Mouse (Mus musculus) heart, embryonic 11.5 days (tissue): ENCODE data around the gene Gins2. TPM values are rescaled to one million over a fixed set of nuclear protein-coding genes. Genes with fewer than 3 reads are reported as not detected.
A peak's percentile ranks its signal among the peaks of the same experiment; 100 is the strongest.

ENCODE experiments used
- ATAC-seq: fragments of 200-750 bp; cut with Nextera tagmentation; replicated peaks from 2 replicates; pipeline ENCODE4 v1.8.0; 2017; ENCODE audit warnings: moderate library complexity; ENCODE audit not compliant: insufficient number of reproducible peaks, low FRiP score, low TSS enrichment
- H3K27ac ChIP-seq: fragments of 300-500 bp; sonication (generic); 2 replicates; pipeline ENCODE4 v1.5.1; 2014; ENCODE audit warnings: mild to moderate bottlenecking, low read depth, low read length
- H3K27me3 ChIP-seq: fragments of 300-500 bp; sonication (generic); 2 replicates; pipeline ENCODE4 v1.6.1; 2014; ENCODE audit warnings: mild to moderate bottlenecking, low read length, mixed read lengths; ENCODE audit not compliant: control insufficient read depth, insufficient read depth
- H3K36me3 ChIP-seq: fragments of 300-500 bp; sonication (generic); 2 replicates; pipeline ENCODE4 v1.6.1; 2014; ENCODE audit warnings: mild to moderate bottlenecking, low read length, moderate library complexity, mixed read lengths; ENCODE audit not compliant: control insufficient read depth, insufficient read depth
- H3K4me1 ChIP-seq: fragments of 300-500 bp; sonication (generic); 2 replicates; pipeline ENCODE4 v1.6.1; 2014; ENCODE audit warnings: low read length; ENCODE audit not compliant: control insufficient read depth, insufficient read depth
- H3K4me2 ChIP-seq: fragments of 300-500 bp; sonication (generic); 2 replicates; pipeline ENCODE4 v1.6.1; 2014; ENCODE audit warnings: mild to moderate bottlenecking, moderate library complexity
- H3K4me3 ChIP-seq: fragments of 300-500 bp; sonication (generic); 2 replicates; pipeline ENCODE4 v1.5.1; 2014; ENCODE audit warnings: low read depth, low read length
- H3K9ac ChIP-seq: fragments of 300-500 bp; sonication (generic); 2 replicates; pipeline ENCODE4 v1.6.1; 2014; ENCODE audit warnings: mild to moderate bottlenecking, low read depth, low read length, moderate library complexity
- H3K9me3 ChIP-seq: fragments of 300-500 bp; sonication (generic); replicated peaks from 2 replicates; pipeline ENCODE4 v1.6.1; 2016; ENCODE audit warnings: low read length; ENCODE audit not compliant: control insufficient read depth
- WGBS: fragments of 180-500 bp; shearing (Covaris S2); extraction: QIAGEN DNeasy Blood & Tissue Kit; methylation state at CpG from one replicate; pipeline ENCODE4 v1.1.7; 2014; ENCODE audit not compliant: insufficient replicate concordance; 5-methylcytosine and 5-hydroxymethylcytosine counted together
- polyA plus RNA-seq: library from polyadenylated mRNA; unstranded; fragments of >200 nt; fragmentation: Nextera tagmentation; extraction: Ambion mirVana; gene quantifications from 2 replicates; pipeline ENCODE4 v1.2.1, GENCODE M21; 2014

Gins2 gene
- polyA plus RNA-seq, 1 experiment from 2014 or later = 82.7 TPM

DNA sequence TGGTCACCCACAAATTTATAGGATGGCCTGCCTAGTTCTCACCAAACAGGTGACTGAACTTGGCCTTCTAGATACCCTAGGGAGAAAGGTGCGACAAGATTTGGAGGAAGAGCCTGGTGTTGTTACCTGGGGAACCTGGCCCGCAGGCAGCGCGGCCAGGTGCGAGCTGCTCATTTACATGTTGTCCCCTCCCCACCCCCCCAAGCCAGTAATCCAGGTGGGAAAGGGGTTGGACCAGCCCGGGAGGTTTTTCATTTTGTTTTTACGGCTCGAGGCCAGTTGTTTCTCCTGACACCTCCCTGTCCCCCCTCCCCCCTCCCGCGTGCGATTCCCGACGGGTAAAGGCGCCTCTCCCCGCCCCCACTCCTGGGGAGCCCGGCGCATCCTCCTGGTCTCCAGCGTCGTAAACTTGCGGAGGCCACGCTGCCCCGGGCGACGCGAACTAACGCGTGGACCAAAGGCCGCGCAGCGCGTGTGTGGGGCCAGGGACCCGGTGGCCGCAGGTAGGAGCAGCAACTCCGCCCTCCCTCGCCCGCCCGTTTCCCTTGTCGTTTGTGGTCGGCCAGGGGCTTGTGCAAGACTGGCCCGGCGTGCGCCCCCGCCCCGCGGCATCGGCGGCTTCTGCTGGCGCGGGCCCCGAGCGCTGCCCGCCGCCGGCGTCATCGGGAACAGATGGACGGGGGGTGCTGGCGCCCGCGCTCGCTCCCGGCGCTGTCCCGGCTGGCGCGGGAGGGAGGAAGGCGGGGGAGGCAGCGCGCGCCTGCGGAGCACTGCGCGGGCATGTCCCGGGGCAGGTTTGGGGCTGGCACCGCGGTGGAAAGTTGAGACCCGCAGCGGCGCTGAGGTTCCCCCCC is 53.4 kb downstream of the Gins2 start:
- under 1% methylated on average over 76 of the region's 79 CpGs for WGBS

DNA sequence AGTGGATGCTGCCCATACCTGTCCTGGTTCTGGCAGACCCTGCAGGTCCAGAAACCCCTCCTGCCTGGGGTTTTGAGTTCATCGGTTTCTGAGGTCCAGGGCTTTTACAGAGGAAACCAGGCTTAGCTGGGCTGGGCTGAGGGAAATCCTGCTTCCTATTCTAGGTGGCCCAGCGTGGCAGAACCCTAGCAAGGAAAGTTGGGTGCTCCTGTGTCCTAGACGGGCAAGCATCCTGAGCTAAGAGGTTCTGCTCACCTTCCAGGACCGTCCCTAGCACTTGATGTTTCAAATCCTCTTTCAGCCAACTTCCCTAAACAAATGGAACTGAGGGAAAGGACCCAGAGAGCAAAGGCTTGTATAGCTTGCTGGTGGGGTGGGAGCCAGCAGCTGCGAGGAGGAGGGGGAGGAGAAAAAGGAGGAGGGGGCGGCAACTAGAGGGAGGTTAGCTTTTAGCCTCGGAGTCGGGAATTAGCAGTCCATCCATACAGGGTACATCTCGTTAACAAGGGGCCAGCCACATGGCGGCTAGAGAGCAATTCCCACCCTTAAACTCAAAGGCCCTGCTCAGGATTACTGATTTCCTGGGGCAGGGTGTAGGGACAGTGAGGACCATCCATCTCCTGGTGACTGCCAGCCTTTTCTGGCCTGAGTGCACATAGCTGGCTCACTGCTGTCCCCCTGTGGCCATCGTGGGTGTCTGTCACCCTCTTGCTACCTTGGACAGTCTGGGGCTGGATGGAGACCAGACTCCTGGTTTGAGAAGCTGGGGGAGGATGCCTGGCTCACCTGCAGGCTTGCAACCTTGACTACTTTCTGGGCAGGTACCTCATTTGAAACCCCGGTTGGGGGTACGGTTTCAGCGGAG is 54.4 kb downstream of the Gins2 start:
- H3K4me2 ChIP-seq = peak overlapping the region; percentile 99; the same call in 1 of the 2 replicates
- H3K4me1 ChIP-seq = peaks cover 76% of the 10 kb centered on the region
- H3K4me3 ChIP-seq = no peak overlapping the region
- no peak overlapping the region for H3K27ac ChIP-seq
- WGBS = 14% methylated on average over 14 of the region's 14 CpGs
- no peaks in the 10 kb centered on the region for H3K27me3 ChIP-seq
- H3K9me3 ChIP-seq = no peaks in the 10 kb centered on the region
- peak overlapping the region; percentile 34; the same call in 1 of the 2 replicates for H3K9ac ChIP-seq
- ATAC-seq = peak; percentile 47
- no peaks in the 10 kb centered on the region for H3K36me3 ChIP-seq

More for the DNA sequence above, 53.4 kb downstream of the Gins2 start:
- Histone ChIP-seq H3K27ac (peak overlapping the region; percentile 95), H3K27me3 (no peaks in the 10 kb centered on the region), H3K9me3 (no peaks in the 10 kb centered on the region), H3K4me1 (peaks cover 85% of the 10 kb centered on the region), H3K4me3 (peak overlapping the region; percentile 77), H3K9ac (peak overlapping the region; percentile 84), H3K36me3 (no peaks in the 10 kb centered on the region), H3K4me2 (peak overlapping the region; percentile 99)
- no peak for ATAC-seq

DNA sequence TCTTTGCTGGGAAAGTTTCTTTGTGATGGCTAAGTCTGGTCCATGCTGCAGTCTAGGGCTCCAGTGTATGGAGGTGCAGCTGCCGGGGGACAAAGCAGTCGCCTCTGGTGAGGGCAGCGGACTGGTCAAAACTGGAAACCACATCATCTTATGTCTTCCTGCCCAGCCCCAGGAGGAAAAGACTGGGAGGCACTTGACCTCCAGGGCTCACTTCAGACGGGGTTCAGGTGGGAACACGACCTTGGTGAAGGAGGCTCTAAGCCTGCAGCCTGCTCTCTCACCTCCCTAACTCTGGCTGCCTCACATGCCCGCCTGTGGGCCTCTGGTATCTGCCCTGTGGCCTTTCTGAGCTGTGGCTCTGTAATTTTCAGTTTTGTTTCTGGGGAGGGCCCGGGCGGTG is 55.0 kb downstream of the Gins2 start:
- ATAC-seq = no peak
- peak overlapping the region; percentile 19; the same call in 1 of the 2 replicates for H3K4me2 ChIP-seq
- H3K4me1 ChIP-seq = peaks cover 73% of the 10 kb centered on the region
- H3K4me3 ChIP-seq = no peak overlapping the region
- WGBS = 50% methylated on average over 8 of the region's 8 CpGs
- H3K9me3 ChIP-seq = no peaks in the 10 kb centered on the region
- peak overlapping the region; percentile 34; the same call in 1 of the 2 replicates for H3K9ac ChIP-seq
- H3K36me3 ChIP-seq = no peaks in the 10 kb centered on the region
- no peak overlapping the region for H3K27ac ChIP-seq
- H3K27me3 ChIP-seq = no peaks in the 10 kb centered on the region

DNA sequence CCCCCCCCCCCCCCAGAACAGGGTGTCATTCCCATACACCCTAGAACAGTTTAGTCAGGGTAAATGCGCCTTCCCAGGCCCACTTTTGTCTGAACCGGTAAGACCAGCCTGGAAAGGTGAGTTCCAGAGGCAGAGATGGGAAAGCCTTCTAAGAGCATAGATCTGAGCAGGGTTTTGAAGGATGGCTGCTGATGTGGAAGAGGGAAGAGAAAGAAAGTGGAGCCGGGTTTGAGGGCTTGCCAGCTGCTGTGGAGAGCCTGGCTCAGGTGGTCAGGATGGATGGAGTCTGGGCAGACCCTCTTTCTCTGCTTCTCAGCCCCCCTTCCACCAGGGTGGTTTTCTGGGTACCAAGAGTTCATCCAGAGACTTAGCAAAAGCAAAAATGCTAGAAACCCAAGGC is 55.7 kb downstream of the Gins2 start:
- H3K4me1 ChIP-seq = peaks cover 72% of the 10 kb centered on the region
- H3K4me2 ChIP-seq = peak overlapping the region; percentile 63
- no peaks in the 10 kb centered on the region for H3K36me3 ChIP-seq
- WGBS = 49% methylated on average over 3 of the region's 3 CpGs
- H3K27ac ChIP-seq = no peak overlapping the region; the same call in 1 of the 2 replicates
- no peak overlapping the region for H3K4me3 ChIP-seq
- no peak for ATAC-seq
- H3K9me3 ChIP-seq = no peaks in the 10 kb centered on the region
- H3K27me3 ChIP-seq = no peaks in the 10 kb centered on the region
- H3K9ac ChIP-seq = peak overlapping the region; percentile 56

DNA sequence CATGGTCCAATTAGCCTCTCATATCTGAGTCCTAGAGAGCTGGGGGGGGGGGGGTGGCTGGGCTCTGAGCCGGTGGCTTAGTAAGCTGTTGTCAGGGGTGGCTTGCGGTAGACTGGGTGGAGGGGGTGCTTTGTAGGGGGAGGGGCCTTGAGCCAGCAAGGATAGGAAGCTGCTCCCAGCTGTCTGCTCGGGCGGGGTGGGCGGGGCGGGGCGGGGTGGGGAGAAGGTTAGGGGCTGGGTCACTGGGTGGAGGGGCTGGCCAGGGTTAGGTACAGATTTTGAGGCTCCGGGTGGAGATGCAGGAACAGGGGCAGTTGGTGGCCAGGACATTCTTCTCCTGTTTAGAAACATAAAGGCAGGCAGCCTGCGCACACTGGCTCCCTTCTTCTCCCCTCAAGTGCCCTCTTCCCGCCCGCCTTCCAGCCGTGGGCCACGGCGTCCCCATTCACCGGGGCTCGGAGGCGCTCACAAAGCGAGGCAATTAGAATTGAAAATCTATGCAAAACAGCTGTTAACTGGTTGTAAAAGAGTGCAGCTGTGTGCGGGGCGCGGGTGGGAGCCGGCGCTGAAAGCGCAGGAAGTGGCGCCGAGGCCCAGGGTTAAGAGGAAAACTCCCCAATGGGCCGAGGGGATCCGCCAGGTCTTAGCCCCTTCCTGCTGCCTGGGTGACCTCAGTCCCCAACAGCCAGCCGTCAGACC is 56.4 kb downstream of the Gins2 start:
- 5% methylated on average over 29 of the region's 29 CpGs for WGBS
- H3K9me3 ChIP-seq = no peaks in the 10 kb centered on the region
- H3K4me1 ChIP-seq = peaks cover 74% of the 10 kb centered on the region
- H3K27ac ChIP-seq = peak overlapping the region; percentile 75
- ATAC-seq = 0 out of 2 replicates have a peak, but pooled peaks have one; percentile 11
- peak overlapping the region; percentile 63 for H3K4me2 ChIP-seq
- no peaks in the 10 kb centered on the region for H3K27me3 ChIP-seq
- H3K9ac ChIP-seq = peak overlapping the region; percentile 56
- H3K4me3 ChIP-seq = peak overlapping the region; percentile 25; the same call in 1 of the 2 replicates
- H3K36me3 ChIP-seq = no peaks in the 10 kb centered on the region

DNA sequence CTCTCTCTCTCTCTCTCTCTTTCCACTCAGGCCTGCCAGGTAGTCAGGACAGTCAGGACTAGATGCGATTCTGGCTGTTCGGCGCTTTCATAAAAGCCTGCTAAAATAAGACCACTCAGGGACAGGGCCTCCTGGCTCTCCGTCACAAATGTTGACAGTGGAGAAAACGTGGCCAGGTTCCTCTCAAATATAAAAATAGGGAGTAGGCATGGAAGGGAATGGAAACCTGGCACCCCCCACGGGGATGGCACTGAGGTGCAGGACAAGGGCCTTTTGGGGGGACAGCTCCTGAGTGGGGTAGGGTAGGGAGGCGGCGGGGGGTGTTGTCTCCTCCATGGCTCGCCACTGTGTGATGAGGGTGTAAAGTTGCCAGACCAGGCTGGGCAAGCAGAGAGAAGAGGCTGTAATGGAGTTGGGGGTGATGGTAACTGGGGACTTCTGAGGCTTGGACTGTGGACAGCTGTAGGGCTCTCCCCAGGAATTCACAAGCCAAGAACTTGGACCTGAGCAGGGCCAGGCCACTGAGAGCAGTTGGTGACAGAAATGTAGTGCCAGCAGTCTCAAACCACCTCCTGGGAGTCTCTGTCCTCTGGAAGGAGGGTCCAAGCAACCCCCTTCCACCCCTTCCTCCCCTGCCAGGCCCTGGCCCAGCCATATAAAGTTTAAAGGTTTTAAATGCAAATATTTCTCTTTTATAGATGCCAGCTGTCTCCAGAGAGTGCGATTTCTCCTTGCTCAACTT is 57.2 kb downstream of the Gins2 start:
- H3K4me2 ChIP-seq = peak overlapping the region; percentile 63; the same call in 1 of the 2 replicates
- H3K4me3 ChIP-seq = no peak overlapping the region
- H3K9me3 ChIP-seq = no peaks in the 10 kb centered on the region
- 48% methylated on average over 10 of the region's 10 CpGs for WGBS
- no peak for ATAC-seq
- peaks cover 80% of the 10 kb centered on the region for H3K4me1 ChIP-seq
- H3K9ac ChIP-seq = peak overlapping the region; percentile 40; the same call in 1 of the 2 replicates
- H3K27ac ChIP-seq = peak overlapping the region; percentile 75
- H3K36me3 ChIP-seq = no peaks in the 10 kb centered on the region
- H3K27me3 ChIP-seq = no peaks in the 10 kb centered on the region

DNA sequence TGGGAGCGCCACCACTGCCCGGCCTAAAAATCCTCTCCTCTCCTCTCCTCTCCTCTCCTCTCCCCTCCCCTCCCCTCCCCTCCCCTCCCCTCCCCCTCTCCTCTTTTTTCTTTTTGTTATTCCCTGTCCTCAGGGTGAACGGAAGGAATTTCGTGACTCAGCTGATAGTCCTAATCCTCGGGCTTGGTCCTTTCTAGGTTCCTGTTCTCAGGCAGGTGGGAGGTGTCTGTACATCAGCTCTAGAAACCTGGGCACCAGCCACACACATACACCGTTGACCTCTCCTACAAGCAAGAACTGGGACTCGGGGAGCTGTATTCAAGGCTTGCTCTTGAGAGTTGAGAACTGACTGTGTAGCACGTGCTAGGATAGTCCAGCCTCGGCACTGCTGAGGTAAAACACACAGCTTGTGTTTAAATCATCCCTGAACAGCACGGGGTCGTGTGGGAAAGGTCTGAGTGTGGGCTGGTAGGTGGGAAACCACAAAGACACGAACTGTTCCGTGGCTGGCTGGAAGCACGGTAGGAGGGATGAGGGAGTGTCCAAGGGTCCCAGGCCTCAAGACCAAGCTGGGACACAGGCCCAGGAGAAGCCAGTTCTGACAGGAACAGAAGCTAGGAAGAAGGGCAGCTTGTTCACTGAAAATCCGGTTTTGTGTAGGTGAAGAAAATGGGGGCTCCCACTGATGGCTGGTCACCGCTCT is 58.0 kb downstream of the Gins2 start:
- Histone ChIP-seq H3K36me3 (no peaks in the 10 kb centered on the region), H3K4me2 (peak overlapping the region; percentile 2; the same call in 1 of the 2 replicates), H3K4me3 (no peak overlapping the region), H3K4me1 (peaks cover 81% of the 10 kb centered on the region), H3K9me3 (no peaks in the 10 kb centered on the region), H3K27ac (peak overlapping the region; percentile 75), H3K27me3 (no peaks in the 10 kb centered on the region), H3K9ac (peak overlapping the region; percentile 40; the same call in 1 of the 2 replicates)
- WGBS = 43% methylated on average over 16 of the region's 16 CpGs
- no peak for ATAC-seq
